Mouse (Mus musculus): ENCODE measurements at regions not wholly inside any gene's neighbourhood (a gene's known extent, or its start where the extent isn't known, plus 50 kb on each side); places are given as distances from the start of the nearest gene placed in this dataset.
A peak's percentile ranks its signal among the peaks of the same experiment; 100 is the strongest.

GRCm38 (mm10) chr4:140402319-140402718 lies 155.7 kb upstream of the Igsf21 start:
- DNase-seq = peak; percentile 78
- intact Hi-C loops (cut with DNase I) = no loop called here

GRCm38 (mm10) chr4:140401632-140402031 lies 155.0 kb upstream of the Igsf21 start:
- intact Hi-C loops (cut with DNase I) = no loop called here
- DNase-seq = no peak

- DNase-seq = peak; percentile 45
- intact Hi-C loops (cut with DNase I) = no loop called here
Measured at GRCm38 (mm10) chr4:140396548-140396947, 150.0 kb upstream of the Igsf21 start.

GRCm38 (mm10) chr4:140392290-140392689 lies 145.7 kb upstream of the Igsf21 start:
- intact Hi-C loops (cut with DNase I) = no loop called here
- DNase-seq = no peak

GRCm38 (mm10) chr4:140390684-140391234 lies 144.2 kb upstream of the Igsf21 start:
- intact Hi-C loops (cut with DNase I) = no loop called here
- DNase-seq = no peak

GRCm38 (mm10) chr4:140385686-140386085 lies 139.1 kb upstream of the Igsf21 start:
- peak; percentile 35 for DNase-seq
- intact Hi-C loops (cut with DNase I) = no loop called here

GRCm38 (mm10) chr4:140385226-140385625 lies 138.6 kb upstream of the Igsf21 start:
- peak; percentile 57 for DNase-seq
- intact Hi-C loops (cut with DNase I) = no loop called here

GRCm38 (mm10) chr4:140383596-140383995 lies 137.0 kb upstream of the Igsf21 start:
- intact Hi-C loops (cut with DNase I) = no loop called here
- DNase-seq = no peak

- intact Hi-C loops (cut with DNase I) = no loop called here
- DNase-seq = no peak
Measured at GRCm38 (mm10) chr4:140380733-140381132, 134.1 kb upstream of the Igsf21 start.

GRCm38 (mm10) chr4:140377941-140378340 lies 131.4 kb upstream of the Igsf21 start:
- DNase-seq = no peak
- intact Hi-C loops (cut with DNase I) = loop anchor here (5.0 to 10.0 kb wide), 2 partner anchors 131 to 503 kb away; partner anchors contain the start of gene Igsf21

- peak; percentile 37 for DNase-seq
- intact Hi-C loops (cut with DNase I) = loop anchor here (10.0 kb wide), 1 partner anchor 498 kb away; no protein-coding TSS in a partner anchor
Measured at GRCm38 (mm10) chr4:140372586-140373325, 126.2 kb upstream of the Igsf21 start.

GRCm38 (mm10) chr4:140371426-140372213 lies 125.0 kb upstream of the Igsf21 start:
- no peak for DNase-seq
- intact Hi-C loops (cut with DNase I) = loop anchor here (10.0 kb wide), 1 partner anchor 497 kb away; no protein-coding TSS in a partner anchor

GRCm38 (mm10) chr4:140366975-140367680 lies 120.5 kb upstream of the Igsf21 start:
- DNase-seq = no peak
- intact Hi-C loops (cut with DNase I) = loop anchor here (5.0 kb wide), 1 partner anchor 60 kb away; no protein-coding TSS in a partner anchor

GRCm38 (mm10) chr4:140358846-140359245 lies 112.3 kb upstream of the Igsf21 start:
- intact Hi-C loops (cut with DNase I) = no loop called here
- peak; percentile 61 for DNase-seq

- intact Hi-C loops (cut with DNase I) = no loop called here
- peak; percentile 68 for DNase-seq
Measured at GRCm38 (mm10) chr4:140358103-140358502, 111.5 kb upstream of the Igsf21 start.

GRCm38 (mm10) chr4:140355144-140355550 lies 108.6 kb upstream of the Igsf21 start:
- DNase-seq = no peak
- intact Hi-C loops (cut with DNase I) = no loop called here

GRCm38 (mm10) chr4:140348802-140349201 lies 102.2 kb upstream of the Igsf21 start:
- DNase-seq = no peak
- intact Hi-C loops (cut with DNase I) = no loop called here

- no peak for DNase-seq
- intact Hi-C loops (cut with DNase I) = no loop called here
Measured at GRCm38 (mm10) chr4:140330138-140330537, 83.6 kb upstream of the Igsf21 start.

- intact Hi-C loops (cut with DNase I) = no loop called here
- DNase-seq = no peak
Measured at GRCm38 (mm10) chr4:140326706-140327440, 80.3 kb upstream of the Igsf21 start.

GRCm38 (mm10) chr4:140325677-140326052 lies 79.1 kb upstream of the Igsf21 start:
- DNase-seq = no peak
- intact Hi-C loops (cut with DNase I) = no loop called here
